Mouse (Mus musculus): Measurements from ENCODE around the gene Cnr2. TPM values are rescaled to one million over a fixed set of nuclear protein-coding genes. Genes with fewer than 3 reads are reported as not detected.

The Cnr2 gene
- total RNA-seq, 2 experiments from 2014 or later: 0.93 to 1.8 TPM

GRCm38 (mm10) chr4:135875991-135876582, 19.1 kb upstream of the Cnr2 start:
- peak; percentile 51 to 58 for DNase-seq (ENCODE audit: low spot score in 2 of 2)

- peak; percentile 45 to 56 for DNase-seq (ENCODE audit: low spot score in 2 of 2)
Measured at GRCm38 (mm10) chr4:135876583-135877020, 18.6 kb upstream of the Cnr2 start.

- no peak for DNase-seq (ENCODE audit: low spot score in 2 of 2)
Measured at GRCm38 (mm10) chr4:135877742-135878141, 17.5 kb upstream of the Cnr2 start.

- no peak for DNase-seq (ENCODE audit: low spot score in 2 of 2)
Measured at GRCm38 (mm10) chr4:135879021-135879420, 16.2 kb upstream of the Cnr2 start.

- no peak for DNase-seq (ENCODE audit: low spot score in 2 of 2)
Measured at GRCm38 (mm10) chr4:135880018-135880417, 15.2 kb upstream of the Cnr2 start.

GRCm38 (mm10) chr4:135880576-135880975, 14.6 kb upstream of the Cnr2 start:
- DNase-seq (ENCODE audit: low spot score in 2 of 2): no peak

- no peak for DNase-seq (ENCODE audit: low spot score in 2 of 2)
Measured at GRCm38 (mm10) chr4:135882023-135882422, 13.2 kb upstream of the Cnr2 start.

- peak; percentile 30 to 51 for DNase-seq (ENCODE audit: low spot score in 2 of 2)
Measured at GRCm38 (mm10) chr4:135883401-135883851, 11.8 kb upstream of the Cnr2 start.

- DNase-seq (ENCODE audit: low spot score in 2 of 2): peak in 1 of 2 experiments; percentile 21
Measured at GRCm38 (mm10) chr4:135883881-135884516, 11.2 kb upstream of the Cnr2 start.

- peak in 1 of 2 experiments; percentile 16 for DNase-seq (ENCODE audit: low spot score in 2 of 2)
Measured at GRCm38 (mm10) chr4:135884531-135884930, 10.7 kb upstream of the Cnr2 start.

- peak in 1 of 2 experiments; percentile 25 for DNase-seq (ENCODE audit: low spot score in 2 of 2)
Measured at GRCm38 (mm10) chr4:135885676-135886075, 9.5 kb upstream of the Cnr2 start.

- DNase-seq (ENCODE audit: low spot score in 2 of 2): peak in 1 of 2 experiments; percentile 7
Measured at GRCm38 (mm10) chr4:135886184-135886583, 9.0 kb upstream of the Cnr2 start.

- DNase-seq (ENCODE audit: low spot score in 2 of 2): no peak
Measured at GRCm38 (mm10) chr4:135888448-135889057, 6.6 kb upstream of the Cnr2 start.

- DNase-seq (ENCODE audit: low spot score in 2 of 2): no peak
Measured at GRCm38 (mm10) chr4:135889146-135889883, 5.9 kb upstream of the Cnr2 start.

- peak; percentile 73 to 80 for DNase-seq (ENCODE audit: low spot score in 2 of 2)
Measured at GRCm38 (mm10) chr4:135889884-135890283, 5.3 kb upstream of the Cnr2 start.

- DNase-seq (ENCODE audit: low spot score in 2 of 2): no peak
Measured at GRCm38 (mm10) chr4:135891539-135891938, 3.7 kb upstream of the Cnr2 start.

GRCm38 (mm10) chr4:135892884-135893283, 2.3 kb upstream of the Cnr2 start:
- no peak for DNase-seq (ENCODE audit: low spot score in 2 of 2)

- DNase-seq (ENCODE audit: low spot score in 2 of 2): no peak
Measured at GRCm38 (mm10) chr4:135896157-135896556, 963 bp downstream of the Cnr2 start.

- no peak for DNase-seq (ENCODE audit: low spot score in 2 of 2)
Measured at GRCm38 (mm10) chr4:135898380-135899049, 3.3 kb downstream of the Cnr2 start.

GRCm38 (mm10) chr4:135899050-135899448, 3.9 kb downstream of the Cnr2 start:
- no peak for DNase-seq (ENCODE audit: low spot score in 2 of 2)

GRCm38 (mm10) chr4:135900008-135900407, 4.8 kb downstream of the Cnr2 start:
- no peak for DNase-seq (ENCODE audit: low spot score in 2 of 2)

Measured in adrenal gland, adult 18-20 months (tissue).